Mouse (Mus musculus) lung, postnatal 0 days (tissue): ENCODE measurements around the gene Pnmal1. TPM values are rescaled to one million over a fixed set of nuclear protein-coding genes. Genes with fewer than 3 reads are reported as not detected.

Experiments used
- ATAC-seq: fragments of 200-750 bp; cut with Nextera tagmentation; 2 replicates; pipeline ENCODE4 v1.8.0; 2017; ENCODE audit warnings: moderate library complexity
- DNase-seq: peaks from one replicate; pipeline ENCODE4 v3.0.0-alpha.2; 2016; ENCODE audit warnings: low spot score
- H3K27ac ChIP-seq: fragments of 300-500 bp; sonication (generic); 2 replicates; pipeline ENCODE4 v1.5.1; 2014; ENCODE audit warnings: antibody characterized with exemption, mild to moderate bottlenecking, low read length, mixed read lengths
- H3K27me3 ChIP-seq: fragments of 300-500 bp; sonication (generic); replicated peaks from 2 replicates; pipeline ENCODE4 v1.6.1; 2014; ENCODE audit warnings: low read length, mixed read lengths; ENCODE audit not compliant: insufficient read depth
- H3K36me3 ChIP-seq: fragments of 300-500 bp; sonication (generic); 2 replicates; pipeline ENCODE4 v1.6.1; 2014; ENCODE audit warnings: low read length, mixed read lengths; ENCODE audit not compliant: insufficient read depth
- H3K4me1 ChIP-seq: fragments of 300-500 bp; sonication (generic); 2 replicates; pipeline ENCODE4 v1.6.1; 2014; ENCODE audit warnings: antibody characterized with exemption, low read depth, low read length, mixed read lengths; ENCODE audit not compliant: insufficient read depth
- H3K4me2 ChIP-seq: fragments of 300-500 bp; sonication (generic); replicated peaks from 2 replicates; pipeline ENCODE4 v1.6.1; 2014; ENCODE audit warnings: low read depth, mild to moderate bottlenecking, low read length, moderate library complexity, mixed read lengths
- H3K4me3 ChIP-seq: fragments of 300-500 bp; sonication (generic); 2 replicates; pipeline ENCODE4 v1.5.1; 2014; ENCODE audit warnings: low read depth, low read length
- H3K9ac ChIP-seq: fragments of 300-500 bp; sonication (generic); replicated peaks from 2 replicates; pipeline ENCODE4 v1.6.1; 2014; ENCODE audit warnings: low read depth, mild to moderate bottlenecking
- H3K9me3 ChIP-seq: fragments of 300-500 bp; sonication (generic); 2 replicates; pipeline ENCODE4 v1.6.1; 2016; ENCODE audit warnings: low read length, mixed read lengths
- CTCF ChIP-seq: IDR thresholded peaks from 2 replicates; pipeline ENCODE4 v1.5.1; 2016; ENCODE audit warnings: antibody characterized with exemption, mild to moderate bottlenecking
- EP300 ChIP-seq: IDR thresholded peaks from 2 replicates; pipeline ENCODE4 v1.6.1; 2016; ENCODE audit warnings: antibody characterized with exemption, mild to moderate bottlenecking, control low read depth
- WGBS: fragments of 180-500 bp; shearing (Covaris S2); extraction: QIAGEN DNeasy Blood & Tissue Kit; methylation state at CpG from one replicate; pipeline ENCODE4 v1.1.7; 2014; 5-methylcytosine and 5-hydroxymethylcytosine counted together
- polyA plus RNA-seq: library from polyadenylated mRNA; unstranded; fragments of >200 nt; fragmentation: Nextera tagmentation; extraction: Ambion mirVana; gene quantifications from 2 replicates; pipeline ENCODE4 v1.2.1, GENCODE M21; 2015

The Pnmal1 gene
- polyA plus RNA-seq, 1 experiment from 2014 or later, result not detected

GRCm38 (mm10) chr7:16944808-16945315 lies 14.6 kb upstream of the Pnmal1 start:
- DNase-seq (no peak), ATAC-seq (peak; percentile 6; the same call in 1 of the 2 replicates)
- TF ChIP-seq EP300 (no peak), CTCF (no peak)
- no peaks in the 10 kb centered on the region for H3K36me3 ChIP-seq
- H3K27ac ChIP-seq, result no peak overlapping the region
- peaks cover 19% of the 10 kb centered on the region; the same call in 1 of the 2 replicates for H3K4me1 ChIP-seq
- 3% methylated on average over 22 of the region's 22 CpGs for WGBS
- peak overlapping the region; percentile 84 for H3K4me2 ChIP-seq
- H3K9ac ChIP-seq, result peak overlapping the region; percentile 36; the same call in 1 of the 2 replicates
- H3K4me3 ChIP-seq, result peak overlapping the region; percentile 42
- peaks cover 28% of the 10 kb centered on the region for H3K27me3 ChIP-seq
- no peaks in the 10 kb centered on the region for H3K9me3 ChIP-seq

- Histone ChIP-seq H3K36me3 (no peaks in the 10 kb centered on the region), H3K9me3 (no peaks in the 10 kb centered on the region), H3K9ac (no peak overlapping the region), H3K4me3 (no peak overlapping the region), H3K27me3 (peaks cover 30% of the 10 kb centered on the region), H3K27ac (no peak overlapping the region), H3K4me2 (no peak overlapping the region), H3K4me1 (peaks cover 21% of the 10 kb centered on the region; the same call in 1 of the 2 replicates)
- ATAC-seq (no peak), DNase-seq (no peak)
- TF ChIP-seq CTCF (no peak), EP300 (no peak)
- WGBS, result 22% methylated on average over 17 of the region's 17 CpGs
These were observed 14.1 kb upstream of the Pnmal1 start for GRCm38 (mm10) chr7:16945419-16945818.

GRCm38 (mm10) chr7:16946441-16947348 lies 12.8 kb upstream of the Pnmal1 start:
- ATAC-seq (no peak), DNase-seq (no peak)
- Histone ChIP-seq H3K4me3 (peak overlapping the region; percentile 23; the same call in 1 of the 2 replicates), H3K27ac (no peak overlapping the region), H3K4me1 (peaks cover 21% of the 10 kb centered on the region; the same call in 1 of the 2 replicates), H3K9me3 (no peaks in the 10 kb centered on the region), H3K9ac (no peak overlapping the region), H3K27me3 (peaks cover 30% of the 10 kb centered on the region), H3K4me2 (peak overlapping the region; percentile 56), H3K36me3 (no peaks in the 10 kb centered on the region)
- TF ChIP-seq CTCF (no peak), EP300 (no peak)
- WGBS, result 8% methylated on average over 50 of the region's 53 CpGs

- H3K4me3 ChIP-seq, result peak overlapping the region; percentile 23; the same call in 1 of the 2 replicates
- ATAC-seq (no peak), DNase-seq (no peak)
- peaks cover 30% of the 10 kb centered on the region for H3K27me3 ChIP-seq
- H3K36me3 ChIP-seq, result no peaks in the 10 kb centered on the region
- no peaks in the 10 kb centered on the region for H3K9me3 ChIP-seq
- peaks cover 21% of the 10 kb centered on the region; the same call in 1 of the 2 replicates for H3K4me1 ChIP-seq
- TF ChIP-seq EP300 (no peak), CTCF (no peak)
- 17% methylated on average over 21 of the region's 22 CpGs for WGBS
- H3K4me2 ChIP-seq, result peak overlapping the region; percentile 56
- no peak overlapping the region for H3K9ac ChIP-seq
- H3K27ac ChIP-seq, result no peak overlapping the region
These were observed 12.1 kb upstream of the Pnmal1 start for GRCm38 (mm10) chr7:16947349-16947895.

GRCm38 (mm10) chr7:16947959-16948361 lies 11.5 kb upstream of the Pnmal1 start:
- WGBS, result 5% methylated on average over 4 of the region's 4 CpGs
- peaks cover 30% of the 10 kb centered on the region for H3K27me3 ChIP-seq
- no peaks in the 10 kb centered on the region for H3K9me3 ChIP-seq
- peak overlapping the region; percentile 56; the same call in 1 of the 2 replicates for H3K4me2 ChIP-seq
- peak; percentile 70 for DNase-seq
- H3K27ac ChIP-seq, result no peak overlapping the region
- no peak overlapping the region for H3K9ac ChIP-seq
- H3K4me1 ChIP-seq, result peaks cover 21% of the 10 kb centered on the region; the same call in 1 of the 2 replicates
- no peak for TF ChIP-seq EP300
- TF ChIP-seq CTCF, result no peak
- no peak overlapping the region for H3K4me3 ChIP-seq
- peak; percentile 19; the same call in 1 of the 2 replicates for ATAC-seq
- no peaks in the 10 kb centered on the region for H3K36me3 ChIP-seq

- Histone ChIP-seq H3K36me3 (no peaks in the 10 kb centered on the region), H3K9me3 (no peaks in the 10 kb centered on the region), H3K4me1 (peaks cover 21% of the 10 kb centered on the region; the same call in 1 of the 2 replicates), H3K27ac (no peak overlapping the region), H3K4me3 (no peak overlapping the region), H3K27me3 (peaks cover 30% of the 10 kb centered on the region), H3K4me2 (no peak overlapping the region), H3K9ac (no peak overlapping the region)
- DNase-seq, result no peak
- no peak for ATAC-seq
- TF ChIP-seq EP300, result no peak
- no peak for TF ChIP-seq CTCF
- 64% methylated on average over 8 of the region's 8 CpGs for WGBS
These were observed 10.5 kb upstream of the Pnmal1 start for GRCm38 (mm10) chr7:16948923-16949458.
